ENCODE assay signal across 11 mouse cellular contexts in genomic region chr19:16015191-16015968, GRCm38 (mm10). TPM values are rescaled to one million over a fixed set of nuclear protein-coding genes. Genes with fewer than 3 reads are reported as not detected.
DNase-seq lines count a peak whose midpoint lies in the region; TF ChIP-seq lines count a peak whose summit lies in the region.
"Had no signal": no experiment of that assay in that cellular context is flagged by ENCODE, and none has a peak within 500 bp of the region (broad histone marks: within the 10 kb centered on the region; RNA-seq: fewer than 3 reads in every experiment).

No protein-coding gene starts in this region.

- H3K4me1 ChIP-seq in heart, embryonic 10.5 days = no peaks in the 10 kb centered on the region
- H3K4me1 ChIP-seq in bone marrow macrophage, adult 2 months (ENCODE audit: control insufficient read depth, insufficient read depth, low read length) = peaks cover 34% of the 10 kb centered on the region
- H3K4me1 ChIP-seq: kidney, embryonic 15.5 days; limb, embryonic 13.5 days had no signal

- no peak for TF ChIP-seq POLR2A in bone marrow macrophage, adult 2 months (IDR thresholded peaks at IDR 0.05; ENCODE audit: borderline replicate concordance, low read depth, low read length)

- no peaks in the 10 kb centered on the region for H3K27me3 ChIP-seq in heart, embryonic 10.5 days (ENCODE audit: insufficient read depth, poor library complexity, severe bottlenecking)
- H3K27me3 ChIP-seq: kidney, embryonic 15.5 days; limb, embryonic 13.5 days had no signal

- H3K36me3 ChIP-seq in heart, embryonic 10.5 days = no peaks in the 10 kb centered on the region
- H3K36me3 ChIP-seq: kidney, embryonic 15.5 days; limb, embryonic 13.5 days had no signal

- H3K4me3 ChIP-seq in heart, embryonic 10.5 days = no peak overlapping the region
- H3K4me3 ChIP-seq in bone marrow macrophage, adult 2 months (ENCODE audit: insufficient read depth, low read length) = peak overlapping the region; percentile 36
- H3K4me3 ChIP-seq: kidney, embryonic 15.5 days; limb, embryonic 13.5 days had no signal

- no peak for TF ChIP-seq CTCF in bone marrow macrophage, adult 2 months (IDR thresholded peaks at IDR 0.05; ENCODE audit: low read depth, low read length)

- H3K9me3 ChIP-seq in heart, embryonic 10.5 days = no peaks in the 10 kb centered on the region
- H3K9me3 ChIP-seq: kidney, embryonic 15.5 days; limb, embryonic 13.5 days had no signal

- peak; percentile 43 to 61 for DNase-seq in heart, adult 9 months (ENCODE audit: low spot score in 2 of 2)
- DNase-seq in heart, embryonic 10.5 days (ENCODE audit: low spot score) = no peak
- DNase-seq in A20 (ENCODE audit: low read depth, low spot score) = peak; percentile 59
- peak; percentile 39 for DNase-seq in lung, postnatal 25 days (ENCODE audit: low spot score)
- no peak for DNase-seq in c-Kit-positive CD71-positive TER-119-positive erythroid progenitor cells, embryonic 14.5 days (ENCODE audit: low spot score)
- no peak for DNase-seq in kidney, postnatal 14 days
- DNase-seq in ovary, postnatal 10 days (ENCODE audit: low spot score) = no peak
- DNase-seq: cerebellum, postnatal 25 days had no signal

- H3K27ac ChIP-seq in heart, embryonic 10.5 days = no peak overlapping the region
- peak overlapping the region; percentile 99 for H3K27ac ChIP-seq in bone marrow macrophage, adult 2 months (ENCODE audit: insufficient read depth, low read depth, low read length)
- H3K27ac ChIP-seq: kidney, embryonic 15.5 days; limb, embryonic 13.5 days had no signal

- 73% methylated on average over 10 of the region's 10 CpGs for WGBS in heart, embryonic 10.5 days

RNA-seq across cellular contexts. Expression of gene Cep78, which starts 30.6 kb away (rescaled TPM):
- polyA plus RNA-seq in heart, embryonic 10.5 days (2016; fragmentation: Nextera tagmentation; extraction: Ambion mirVana) = 21.1 and 27.4 TPM in 2 replicates
- polyA plus RNA-seq in bone marrow macrophage, adult 2 months (2012; ENCODE audit: insufficient read depth, insufficient read length, missing spikeins) = 9.2 and 11.2 TPM in 2 replicates

Comparison
In these comparisons a context has a peak if more than half of its experiments do, and no peak if none do; other contexts are left out.
1. DNase-seq: peak in heart, adult 9 months (2 of 2), A20 (single experiment) and lung, postnatal 25 days (single experiment); none in heart, embryonic 10.5 days (single experiment), c-Kit-positive CD71-positive TER-119-positive erythroid progenitor cells, embryonic 14.5 days (single experiment), kidney, postnatal 14 days (single experiment) and ovary, postnatal 10 days (single experiment).